Mouse (Mus musculus) brain, embryonic 14.5 days (tissue): Measurements from ENCODE around the gene P2ry10b. TPM values are rescaled to one million over a fixed set of nuclear protein-coding genes. Genes with fewer than 3 reads are reported as not detected.
A peak's percentile ranks its signal among the peaks of the same experiment; 100 is the strongest.

Source experiments
- DNase-seq: peaks from one replicate; pipeline ENCODE4 v3.0.0-alpha.2; 2011; ENCODE audit warnings: low read depth
- CTCF ChIP-seq: fragments of 200-500 bp; IDR thresholded peaks from 2 replicates; pipeline ENCODE4 v1.5.1; 2012; ENCODE audit warnings: inconsistent platforms, mild to moderate bottlenecking, moderate library complexity, borderline replicate concordance; ENCODE audit not compliant: insufficient read depth, insufficient read length; ENCODE audit errors: extremely low read depth
- POLR2A ChIP-seq: fragments of 200-500 bp; IDR thresholded peaks from 2 replicates; pipeline ENCODE4 v1.6.1; 2012; ENCODE audit warnings: mild to moderate bottlenecking, inconsistent platforms, borderline replicate concordance; ENCODE audit not compliant: poor library complexity, insufficient read depth, insufficient read length, severe bottlenecking; ENCODE audit errors: extremely low read depth
- polyA plus RNA-seq: library from polyadenylated mRNA; depleted of rRNA; stranded (reverse); fragments of >200 nt; gene quantifications from 2 replicates; pipeline ENCODE4 v1.2.3, GENCODE M21; 2012; rRNA removed

Gene P2ry10b
- polyA plus RNA-seq = 0.44 and 0.56 TPM in 2 replicates

DNA sequence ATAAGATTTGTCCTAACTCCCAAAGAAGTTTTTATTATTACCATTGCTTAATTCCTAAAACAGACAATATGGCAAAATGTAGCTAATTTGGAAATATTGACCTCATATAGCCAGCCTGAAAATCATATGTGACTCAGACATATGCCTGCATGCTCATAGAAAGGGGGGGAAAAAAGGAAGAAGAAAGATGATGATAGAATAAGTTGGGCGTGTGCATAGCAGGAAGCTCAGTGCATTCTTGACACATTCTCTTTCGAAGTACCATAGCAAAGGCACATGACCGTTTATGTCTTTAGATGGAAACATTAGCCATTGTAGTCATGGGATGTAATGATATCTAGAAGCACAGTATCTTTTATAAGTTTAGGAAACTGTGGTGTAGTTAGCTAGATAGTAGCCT lies at the start of gene P2ry10b:
P2ry10b (plus strand) TSS at position 247 of the 400 bp plus-strand sequence.
- TF ChIP-seq POLR2A = no peak
- TF ChIP-seq CTCF = no peak
- no peak for DNase-seq

DNA sequence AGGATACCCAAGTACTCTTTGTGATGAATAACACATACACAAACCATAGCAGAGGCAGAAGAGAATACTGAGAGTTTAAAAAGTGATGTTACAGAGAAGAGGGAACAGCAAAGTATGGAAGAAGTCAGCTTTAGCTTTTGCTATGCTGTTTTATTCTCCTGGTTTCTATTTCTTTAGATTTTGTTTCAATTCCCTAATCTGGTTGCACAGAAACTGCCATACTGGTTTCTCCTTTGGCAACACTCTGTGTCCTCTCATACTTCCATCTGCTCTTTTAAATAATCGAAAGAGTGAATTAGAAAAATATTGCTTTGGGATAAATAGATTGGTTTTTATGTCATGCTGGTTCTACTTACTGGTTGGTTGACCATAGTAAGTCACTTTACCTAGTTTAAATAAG lies 32.4 kb upstream of the P2ry10b start:
- TF ChIP-seq CTCF (no peak), POLR2A (no peak)
- no peak for DNase-seq

DNA sequence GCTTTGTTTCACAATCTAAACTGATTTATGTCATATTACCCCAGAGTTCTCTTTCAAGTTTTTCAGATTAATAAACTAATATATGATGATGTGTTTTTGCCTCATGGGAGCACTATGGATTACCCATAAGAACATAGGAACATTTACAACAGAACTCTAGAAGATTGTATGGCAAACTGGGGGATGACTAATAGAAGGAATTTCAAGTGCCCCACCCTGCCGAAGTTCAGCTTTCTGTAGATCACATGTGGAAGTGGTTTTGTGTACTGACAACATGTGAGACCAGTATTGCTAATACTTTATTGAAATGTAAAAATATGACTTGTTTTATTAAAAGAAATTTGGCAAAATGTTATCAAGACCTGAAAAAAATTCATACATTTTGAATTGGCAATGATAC lies 31.7 kb upstream of the P2ry10b start:
- TF ChIP-seq CTCF = no peak

DNA sequence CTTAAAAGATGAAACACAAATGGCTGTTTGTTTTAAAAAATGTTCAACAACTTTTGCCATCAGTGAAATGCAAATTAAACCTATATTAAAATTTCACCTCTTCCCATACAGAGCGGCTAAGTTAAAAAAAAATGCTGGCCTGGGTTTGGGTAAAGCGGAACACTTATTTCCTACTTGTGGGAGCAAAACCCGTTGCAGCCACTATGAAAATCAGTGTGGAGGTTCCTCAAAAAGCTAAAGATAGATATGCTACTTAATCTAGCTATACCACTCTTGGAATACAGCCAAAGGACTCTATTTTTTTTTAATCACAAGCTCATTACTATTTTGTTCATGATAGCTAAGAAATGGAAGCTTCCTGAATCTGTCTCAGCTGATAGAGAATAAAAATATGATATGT lies 5.5 kb upstream of the P2ry10b start:
- DNase-seq = no peak
- TF ChIP-seq CTCF = no peak
- TF ChIP-seq POLR2A = no peak

More for the DNA sequence above, 31.7 kb upstream of the P2ry10b start:
- DNase-seq = no peak

DNA sequence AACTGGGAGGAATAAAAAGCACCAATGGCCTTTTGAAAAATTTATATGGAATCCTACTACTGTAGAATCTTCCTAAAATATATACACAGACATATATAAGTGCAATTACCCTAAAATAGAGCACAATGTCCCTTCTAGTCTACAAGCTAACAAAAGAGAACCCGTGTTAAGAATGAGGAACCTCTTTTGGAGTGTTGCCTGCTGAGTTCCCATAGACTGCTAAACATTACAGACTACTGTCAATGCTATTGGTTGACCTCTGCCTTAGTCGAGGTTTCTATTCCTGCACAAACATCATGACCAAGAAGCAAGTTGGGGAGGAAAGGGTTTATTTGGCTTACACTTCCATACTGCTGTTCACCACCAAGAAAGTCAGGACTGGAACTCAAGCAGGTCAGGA lies 4.8 kb upstream of the P2ry10b start:
- no peak for DNase-seq
- TF ChIP-seq POLR2A (no peak), CTCF (no peak)

DNA sequence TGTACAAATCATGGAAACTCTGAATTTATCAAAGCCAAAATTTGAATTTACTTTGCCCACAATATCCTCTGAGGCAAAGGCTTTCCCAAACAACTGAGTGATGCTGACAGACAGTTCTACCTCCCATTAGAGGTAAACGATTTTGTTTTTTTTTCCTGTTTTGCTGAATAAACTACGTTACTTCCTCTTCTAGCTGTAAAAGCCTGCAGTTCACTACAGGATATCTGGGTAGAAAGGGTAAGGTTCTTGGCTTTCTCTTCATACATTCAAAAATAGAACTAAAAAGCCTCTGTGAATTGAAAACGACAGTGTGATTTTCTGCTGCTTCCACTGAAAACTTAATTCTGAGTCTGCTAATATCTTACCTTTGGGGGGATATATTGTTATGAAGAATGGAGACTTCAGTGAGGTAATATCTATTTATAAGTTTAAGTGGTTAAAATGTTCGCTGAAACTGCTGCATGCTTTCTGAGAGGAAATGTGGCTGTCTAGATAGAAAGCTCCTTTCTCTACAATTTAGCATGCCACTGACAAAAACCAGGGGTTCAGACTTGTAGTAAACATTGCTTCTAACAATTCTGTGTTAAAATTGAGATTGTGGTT lies 765 bp downstream of the P2ry10b start:
- no peak for TF ChIP-seq CTCF
- TF ChIP-seq POLR2A = no peak
- no peak for DNase-seq

DNA sequence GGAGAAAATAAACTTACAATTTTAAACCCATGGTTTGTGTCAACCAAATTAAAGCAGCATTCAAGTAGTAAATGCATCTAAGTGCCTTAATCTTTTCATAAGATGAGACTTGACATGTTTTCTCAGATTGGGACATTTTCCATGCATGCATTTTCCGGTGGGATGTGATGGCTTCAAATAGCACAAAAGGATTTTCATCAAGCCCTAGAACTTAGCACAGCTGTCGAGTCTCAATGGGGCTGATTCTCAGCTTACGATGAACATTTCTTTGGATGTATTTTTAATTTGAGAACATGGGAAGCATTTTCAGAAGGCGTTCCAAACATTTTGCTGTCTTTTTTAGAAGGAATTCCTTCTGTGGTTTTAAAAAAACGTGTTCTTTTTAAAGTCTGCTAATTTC lies 1.3 kb downstream of the P2ry10b start:
- no peak for TF ChIP-seq POLR2A
- TF ChIP-seq CTCF = no peak
- DNase-seq = peak; percentile 34

DNA sequence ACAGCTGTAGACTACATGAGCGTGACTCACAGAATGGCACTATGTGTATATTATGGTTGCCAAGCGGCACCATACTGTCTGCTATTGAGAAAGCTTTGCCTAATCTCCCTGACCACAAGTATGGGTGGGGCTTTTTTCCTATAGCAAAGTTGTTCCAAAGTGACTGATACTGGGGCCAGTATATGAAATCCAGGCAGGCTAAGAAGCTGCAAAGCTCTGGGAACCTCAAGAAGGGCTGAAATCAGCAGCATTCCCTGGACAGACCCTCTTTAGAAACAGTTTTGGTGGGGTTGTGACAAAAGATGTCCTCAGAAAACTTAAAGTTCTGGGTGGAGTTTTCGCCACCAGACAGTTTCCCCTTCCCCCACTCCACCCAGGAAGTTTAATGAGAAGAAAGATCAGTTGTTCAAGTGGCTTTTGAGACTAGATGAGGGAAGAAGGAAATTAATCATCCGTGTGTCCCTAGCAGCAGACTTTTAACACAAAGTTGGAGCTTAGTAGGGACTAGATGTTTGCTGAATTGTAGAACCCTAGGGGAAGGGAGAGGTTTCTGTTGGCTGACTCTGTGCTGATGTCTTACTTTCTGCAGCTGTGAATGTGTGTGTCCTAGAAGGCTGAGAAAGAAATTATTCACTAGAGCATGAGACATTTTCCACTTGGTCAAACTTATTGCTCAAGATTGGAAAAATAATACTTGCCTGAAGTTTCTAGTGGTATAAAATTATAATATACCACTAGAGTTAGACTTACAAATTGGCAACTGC lies 2.2 kb downstream of the P2ry10b start:
- no peak for TF ChIP-seq POLR2A
- DNase-seq = no peak

DNA sequence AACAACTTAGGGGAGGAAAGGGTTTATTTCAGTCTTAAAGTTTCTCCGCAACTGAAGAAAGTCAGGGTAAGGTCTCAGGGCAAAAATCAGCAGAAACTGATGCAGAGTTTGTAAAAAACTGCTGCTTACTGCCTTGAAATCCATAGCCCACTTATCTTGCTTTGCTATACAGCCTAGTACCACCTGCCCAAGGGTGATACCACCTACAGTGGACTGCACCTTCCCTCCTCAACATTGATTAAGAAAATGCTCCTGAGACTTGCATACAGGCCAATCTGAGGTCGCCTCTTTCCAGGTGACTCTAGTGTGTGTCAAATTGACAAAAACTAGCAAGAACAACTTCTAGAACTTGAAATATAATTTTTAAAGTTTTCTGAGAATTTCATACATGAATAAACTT lies 7.3 kb downstream of the P2ry10b start:
- TF ChIP-seq POLR2A (no peak), CTCF (no peak)

DNA sequence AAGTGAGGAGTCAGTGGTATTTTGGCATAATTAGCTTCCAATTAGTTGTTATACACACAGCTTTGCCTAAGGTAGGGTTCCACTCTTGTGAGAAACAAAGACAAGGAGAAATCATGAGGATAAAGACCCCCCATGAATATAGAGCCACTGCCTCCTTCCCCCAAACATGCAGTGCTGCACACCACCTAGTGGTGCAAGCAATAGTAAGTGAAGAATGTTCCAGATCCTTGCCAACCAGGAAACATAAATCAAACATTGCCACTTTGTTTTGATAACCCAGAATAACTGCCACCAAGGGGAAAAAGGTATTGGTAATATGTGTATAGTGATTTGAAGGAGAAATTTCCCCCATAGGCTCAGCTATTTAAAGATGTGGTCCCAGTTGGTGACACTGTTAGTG lies 11.8 kb downstream of the P2ry10b start:
- TF ChIP-seq POLR2A = no peak
- TF ChIP-seq CTCF = no peak

More for the DNA sequence above, 7.3 kb downstream of the P2ry10b start:
- DNase-seq = no peak

DNA sequence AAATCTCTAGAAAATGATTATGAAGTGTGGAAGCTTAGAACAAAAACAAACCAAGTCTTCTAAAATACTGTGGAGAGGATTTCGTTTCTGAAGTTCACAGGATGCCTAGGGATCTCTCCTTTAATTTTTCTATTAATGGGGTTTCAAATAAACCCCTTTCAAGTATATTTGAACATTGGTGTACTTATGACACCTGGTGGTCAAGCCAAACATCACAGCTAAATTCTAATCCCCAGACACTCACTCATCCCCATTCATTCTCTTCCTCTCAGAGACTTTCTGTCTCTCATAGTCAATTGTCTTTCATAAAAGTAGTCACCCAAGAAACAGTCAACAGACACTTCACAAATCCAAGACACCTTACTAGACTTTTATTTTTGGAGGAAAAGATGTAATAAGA lies 19.6 kb downstream of the P2ry10b start:
- DNase-seq = peak; percentile 34
- TF ChIP-seq POLR2A (no peak), CTCF (no peak)

More for the DNA sequence above, 11.8 kb downstream of the P2ry10b start:
- no peak for DNase-seq

DNA sequence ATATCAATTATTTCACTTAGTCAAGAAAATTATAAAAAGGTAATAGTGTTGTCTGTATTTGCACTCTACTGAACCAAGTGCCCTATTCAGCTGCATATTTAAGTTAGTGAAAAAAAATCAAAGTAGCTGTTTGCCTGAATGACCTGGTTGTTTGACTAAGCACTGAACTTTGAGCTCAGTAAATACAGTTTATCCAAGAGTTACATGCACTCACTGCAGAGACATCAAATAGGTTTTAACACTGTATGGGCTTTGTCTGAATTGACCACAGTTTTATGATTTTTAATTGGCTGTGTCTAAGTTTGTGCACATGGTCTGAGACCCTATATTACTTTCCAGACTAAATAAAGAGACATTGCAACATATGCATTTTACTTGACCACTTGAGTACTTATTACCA lies 20.4 kb downstream of the P2ry10b start:
- no peak for DNase-seq
- TF ChIP-seq POLR2A (no peak), CTCF (no peak)

DNA sequence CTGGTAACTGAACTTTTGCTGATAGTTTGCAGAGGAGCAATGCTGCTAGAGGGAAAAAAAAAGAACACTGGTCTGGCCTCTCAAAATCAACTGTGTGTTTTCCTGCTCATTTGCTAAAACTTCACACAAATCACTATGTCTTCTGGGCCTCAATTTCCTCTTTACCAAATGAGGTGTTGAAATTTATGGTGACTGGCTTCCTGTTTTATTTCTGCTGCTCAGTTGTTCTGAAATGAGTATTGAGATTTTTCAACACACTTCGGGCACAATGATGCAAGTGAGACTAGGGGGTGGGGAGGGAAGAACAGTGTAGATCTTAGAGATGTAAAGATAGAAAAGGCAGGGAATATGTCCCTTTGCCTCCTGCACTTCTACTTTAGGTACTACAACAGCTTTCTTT lies 30.0 kb downstream of the P2ry10b start:
- TF ChIP-seq POLR2A (no peak), CTCF (no peak)

DNA sequence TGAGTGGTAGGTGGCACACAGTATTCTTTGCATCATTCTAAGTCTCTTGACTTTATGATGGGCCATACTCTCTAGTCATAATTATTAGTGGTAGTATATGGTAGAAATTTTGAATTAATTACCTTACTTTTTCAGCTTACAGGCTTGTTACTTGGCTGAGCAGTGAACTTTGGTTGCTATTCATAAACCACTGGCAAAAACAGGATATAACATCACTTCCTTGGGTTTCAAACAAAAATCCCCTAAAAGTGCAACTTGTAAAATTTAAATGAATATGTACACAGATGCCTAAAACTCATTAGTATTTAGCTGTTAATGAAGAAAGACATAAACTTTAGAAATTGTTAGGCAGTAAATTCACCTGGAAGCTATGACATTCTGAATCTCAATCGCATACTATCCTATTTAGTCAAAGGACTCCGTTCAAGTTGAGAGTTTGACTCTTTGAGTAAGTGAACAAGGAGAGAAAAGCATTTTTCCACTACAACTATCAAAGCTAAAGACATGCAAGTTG lies 68.9 kb downstream of the P2ry10b start:
- no peak for DNase-seq
- TF ChIP-seq POLR2A (no peak), CTCF (no peak)

More for the DNA sequence above, 30.0 kb downstream of the P2ry10b start:
- DNase-seq = no peak

Other genes with a start within 250 kb of the P2ry10b start
- 2.9 and 3.9 TPM in 2 replicates for gene Lpar4, start 228.3 kb upstream of the P2ry10b start, polyA plus RNA-seq
- not detected in 2 replicates for gene P2ry10, start 60.4 kb upstream of the P2ry10b start, polyA plus RNA-seq
- 0.05 and 0.30 TPM in 2 replicates for gene Gpr174, start 107.0 kb downstream of the P2ry10b start, polyA plus RNA-seq